Mouse (Mus musculus): ENCODE measurements at regions not wholly inside any gene's neighbourhood (a gene's known extent, or its start where the extent isn't known, plus 50 kb on each side); places are given as distances from the start of the nearest gene placed in this dataset.

DNA sequence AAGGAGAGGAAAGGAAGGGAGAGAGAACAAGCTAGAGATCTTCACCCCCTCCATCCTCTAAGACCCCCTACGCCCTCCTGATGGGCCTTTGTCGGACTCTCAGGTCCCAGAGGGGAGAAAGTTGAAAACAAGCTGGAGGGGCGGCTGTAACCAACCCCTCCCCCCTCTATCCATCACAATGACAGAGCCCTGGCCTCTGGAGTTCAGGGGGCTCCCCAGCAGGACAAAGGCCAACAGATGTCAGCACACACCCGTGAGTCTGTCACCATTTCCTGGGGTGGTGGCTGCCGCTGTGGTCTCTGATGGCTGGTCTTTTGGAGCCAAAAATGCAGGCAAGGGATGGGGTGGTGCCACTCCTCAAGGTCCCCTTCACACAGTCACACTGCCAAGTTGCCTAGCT lies 52.9 kb upstream of the Tnrc6c start:
- no peak for TF ChIP-seq MAFK (IDR thresholded peaks at IDR 0.05; ENCODE audit: insufficient read depth, low read depth, low read length)
- no peak for TF ChIP-seq HCFC1 (IDR thresholded peaks at IDR 0.05; ENCODE audit: borderline replicate concordance, insufficient read depth, low read length)
- no peak for TF ChIP-seq ZC3H11A (IDR thresholded peaks at IDR 0.05; ENCODE audit: borderline replicate concordance, low read depth, low read length)
- TF ChIP-seq ZNF384 (IDR thresholded peaks at IDR 0.05; ENCODE audit: low read depth, low read length) = no peak

Data from ES-E14 (cell line).